Mouse (Mus musculus): ENCODE data around the gene Pum1. TPM values are rescaled to one million over a fixed set of nuclear protein-coding genes. Genes with fewer than 3 reads are reported as not detected.
"Not testable (repeated sequence)": the region's sequence is repeated elsewhere in the genome, so short reads cannot be mapped to it uniquely, and the experiment has no call there.

Gene Pum1
- 10 to 100 TPM; 57.7 to 61.6 TPM for total RNA-seq (2021)
- long read RNA-seq, experiment 1, full-length matches to known transcripts = 4 of 25 reads
- long read RNA-seq, experiment 1, partial matches to known transcripts = 6 of 25 reads
- long read RNA-seq, experiment 1, other reads (novel, unspliced or antisense) = 15 of 25 reads
- long read RNA-seq, experiment 2, full-length matches to known transcripts = 3 of 27 reads
- long read RNA-seq, experiment 2, partial matches to known transcripts = 8 of 27 reads
- long read RNA-seq, experiment 2, other reads (novel, unspliced or antisense) = 16 of 27 reads

DNA sequence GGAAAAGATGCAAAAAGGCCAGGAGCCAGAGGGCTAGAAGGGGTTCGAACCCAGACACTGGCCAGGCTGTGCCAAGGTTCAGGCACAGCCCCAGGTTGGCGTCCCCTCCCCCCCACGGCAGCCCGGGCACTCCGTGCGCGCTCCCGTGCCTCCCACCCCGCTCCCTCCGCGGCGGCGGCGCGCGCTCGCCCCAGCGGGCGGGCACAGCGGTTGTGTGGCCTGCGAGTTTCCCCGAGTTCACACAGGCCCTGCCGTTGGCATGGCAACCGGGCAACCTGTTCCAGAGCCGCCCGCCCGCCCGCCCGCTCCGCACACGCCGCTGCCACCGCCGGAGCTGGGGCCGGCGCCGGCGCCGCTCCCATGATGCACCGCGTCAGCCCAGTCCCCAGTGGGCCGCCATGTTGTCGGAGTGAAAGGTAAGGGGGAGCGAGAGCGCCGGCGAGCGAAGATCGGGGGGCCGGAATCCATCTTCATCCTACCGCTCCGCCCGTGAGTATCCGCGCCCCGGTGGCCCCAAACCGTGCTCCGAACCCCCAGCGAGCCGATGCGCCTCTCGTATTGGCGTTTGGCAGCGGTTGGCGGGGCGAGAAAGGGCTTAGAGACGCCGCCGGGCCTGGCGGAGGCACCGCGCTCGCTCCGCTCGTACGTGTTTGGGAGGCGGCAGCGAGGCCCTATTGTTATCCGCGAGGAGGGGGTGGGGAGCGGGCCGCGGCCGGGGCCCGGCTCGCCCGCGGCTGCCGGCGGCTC, at the start of gene Pum1:
Pum1 (plus strand) TSS at position 343 of the 747 bp plus-strand sequence.
- DNase-seq = peak; percentile 88 to 89
- intact Hi-C loops (cut with DNase I) = no loop called here

DNA sequence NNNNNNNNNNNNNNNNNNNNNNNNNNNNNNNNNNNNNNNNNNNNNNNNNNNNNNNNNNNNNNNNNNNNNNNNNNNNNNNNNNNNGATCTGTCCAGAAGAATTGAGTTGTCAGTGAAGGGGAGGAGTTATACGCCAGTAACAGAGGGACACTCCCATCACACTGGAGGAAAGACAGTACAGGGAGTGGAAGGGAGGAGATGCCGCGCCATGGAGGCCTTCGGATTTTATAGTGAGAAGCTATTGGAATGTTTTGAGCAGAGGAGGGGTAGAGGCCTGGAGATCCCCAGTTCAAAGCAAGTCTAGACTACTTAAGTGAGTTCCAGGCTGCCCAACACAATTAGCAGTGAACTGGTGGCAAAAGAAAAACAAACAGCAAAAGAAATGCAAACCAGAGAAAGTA, 33.7 kb upstream of the Pum1 start:
- intact Hi-C loops (cut with DNase I) = no loop called here
- DNase-seq = peak; percentile 23 to 42

DNA sequence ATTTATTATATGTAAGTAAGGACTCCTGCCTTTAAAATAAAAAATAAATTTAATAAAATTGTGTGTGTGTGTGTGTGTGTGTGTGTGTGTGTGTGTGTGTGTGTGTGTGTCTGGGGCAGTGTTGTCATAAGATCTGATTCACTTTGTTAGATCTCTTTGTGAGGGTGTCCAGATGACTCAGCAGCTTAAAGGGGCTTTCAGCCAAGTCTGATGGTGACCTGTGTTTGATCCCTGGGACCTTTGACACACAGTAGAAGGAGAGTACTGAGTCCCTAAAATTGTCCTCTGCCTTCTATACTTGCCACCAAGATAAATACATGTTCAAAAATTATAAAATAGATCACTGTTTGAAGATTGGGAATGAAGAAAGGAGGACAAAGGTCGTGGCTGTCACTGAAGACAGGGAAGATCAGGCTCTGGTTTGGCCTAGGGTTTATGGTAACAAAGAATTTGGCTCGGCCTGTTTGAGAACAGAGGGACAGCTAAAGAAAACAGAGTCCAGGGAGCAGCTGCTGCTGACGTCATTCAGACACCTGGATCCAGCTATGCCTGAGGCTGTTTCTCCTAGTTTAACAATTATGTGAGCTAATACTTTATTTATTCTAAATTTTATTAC, 32.8 kb upstream of the Pum1 start:
- no peak for DNase-seq
- intact Hi-C loops (cut with DNase I) = no loop called here

DNA sequence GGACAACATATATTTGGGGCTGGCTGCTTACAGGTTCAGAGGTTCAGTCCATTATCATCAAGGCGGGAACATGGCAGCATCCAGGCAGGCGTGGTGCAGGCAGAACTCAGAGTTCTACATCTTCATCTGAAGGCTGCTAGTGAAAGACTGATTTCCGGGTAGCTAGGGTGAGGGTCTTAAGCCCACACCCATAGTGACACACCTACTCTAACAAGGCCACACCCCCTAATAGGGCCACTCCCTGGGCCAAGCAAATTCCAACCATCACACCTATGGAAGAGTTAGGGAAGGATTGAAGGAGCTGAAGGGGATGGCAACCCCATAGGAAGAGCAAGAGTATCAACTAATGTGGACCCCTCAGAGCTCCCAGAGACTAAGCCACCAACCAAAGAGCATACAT, 28.0 kb upstream of the Pum1 start:
- intact Hi-C loops (cut with DNase I); DNase-seq: not testable (repeated sequence)

DNA sequence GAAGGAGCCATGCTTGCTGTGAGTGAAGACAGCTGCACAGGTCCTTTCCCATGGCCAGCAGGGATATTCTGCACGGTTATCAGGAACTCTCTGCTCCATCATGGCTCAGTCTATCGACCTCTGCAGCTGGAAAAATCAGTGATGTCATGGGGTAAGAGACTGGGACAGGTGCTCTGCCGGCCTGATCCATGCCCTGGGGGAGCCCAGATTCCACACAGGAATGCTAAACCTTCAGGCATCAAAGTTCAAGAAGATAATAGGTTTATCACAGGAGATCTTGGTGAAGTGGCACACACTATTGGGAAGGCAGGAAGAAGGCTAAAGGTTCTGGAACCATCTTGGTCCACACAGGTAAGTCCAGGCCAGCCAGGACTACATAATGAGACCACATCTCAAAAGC, 26.4 kb upstream of the Pum1 start:
- intact Hi-C loops (cut with DNase I) = no loop called here
- DNase-seq = no peak

DNA sequence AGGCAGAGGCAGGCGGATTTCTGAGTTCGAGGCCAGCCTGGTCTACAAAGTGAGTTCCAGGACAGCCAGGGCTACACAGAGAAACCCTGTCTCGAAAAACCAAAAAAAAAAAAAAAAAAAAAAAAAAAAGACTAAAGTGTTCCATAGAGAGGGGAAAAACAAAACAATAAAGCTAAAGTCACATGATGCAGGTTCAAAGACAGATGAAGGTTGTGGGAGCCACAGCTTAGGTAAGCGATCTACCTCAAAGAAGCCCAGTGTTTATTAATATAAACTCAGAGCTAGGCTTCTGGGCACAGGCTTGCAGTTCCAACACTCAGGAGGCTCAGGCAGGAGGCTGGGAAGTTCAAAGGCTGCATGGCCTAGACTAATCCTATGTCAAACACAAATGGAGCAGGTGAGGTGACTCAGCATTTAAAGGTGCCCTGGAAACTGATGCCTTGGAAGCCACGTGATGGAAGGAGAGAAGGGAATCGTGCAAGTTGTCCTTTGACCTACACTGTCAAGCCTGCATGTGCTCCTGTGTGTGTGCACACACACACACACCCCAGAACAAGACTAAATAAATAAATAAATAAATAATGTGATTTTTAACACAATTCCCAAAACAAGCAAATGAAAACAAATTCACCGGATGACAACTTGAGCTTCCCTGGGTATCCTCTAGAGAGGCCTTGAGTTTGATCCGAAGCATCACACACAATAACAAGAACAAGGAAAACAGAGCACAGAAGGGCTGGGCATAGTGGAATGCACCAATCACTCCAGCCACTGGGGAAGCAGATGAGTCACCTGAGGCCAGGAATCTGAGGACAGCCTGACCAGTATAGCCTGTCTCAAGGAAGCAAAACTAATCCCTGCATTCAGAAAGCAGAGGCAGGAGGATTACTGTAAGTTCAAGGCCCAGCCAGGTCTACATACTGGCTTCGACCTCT, 25.4 kb upstream of the Pum1 start:
- no peak for DNase-seq
- intact Hi-C loops (cut with DNase I) = no loop called here

DNA sequence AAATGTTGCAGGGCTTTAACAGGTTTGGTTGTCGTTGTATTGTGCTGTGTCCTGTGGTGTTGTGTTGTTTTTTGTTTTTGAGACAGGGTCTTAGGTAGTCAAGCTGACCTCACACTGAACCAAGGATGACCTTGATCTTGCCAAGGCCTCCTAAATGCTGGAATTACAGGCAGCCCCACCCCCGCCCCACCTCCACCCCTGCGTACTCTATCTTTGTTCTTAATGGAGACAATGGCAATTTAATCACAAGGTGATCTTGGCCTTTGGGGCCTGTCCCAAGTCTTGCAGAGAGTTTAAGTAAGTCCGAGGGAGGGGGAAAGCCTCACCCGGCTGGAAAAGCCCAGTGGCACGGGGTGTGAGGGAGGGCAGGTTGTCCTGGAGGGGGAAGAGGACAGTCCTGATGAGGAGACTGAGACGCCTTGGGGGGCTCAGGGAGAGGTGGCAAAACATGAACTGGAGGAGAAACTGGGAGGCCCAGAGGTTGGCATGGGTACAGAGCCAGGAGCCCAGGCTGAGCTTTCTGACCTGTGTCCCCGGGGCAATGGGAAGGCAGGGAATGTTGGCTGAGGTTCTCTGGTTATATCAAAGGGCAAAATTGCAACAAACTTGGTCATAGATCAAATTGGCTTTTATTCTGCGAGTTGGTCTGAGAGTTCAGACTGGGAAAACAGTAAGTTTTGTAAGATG, 22.9 kb upstream of the Pum1 start:
- no peak for DNase-seq
- intact Hi-C loops (cut with DNase I) = no loop called here

DNA sequence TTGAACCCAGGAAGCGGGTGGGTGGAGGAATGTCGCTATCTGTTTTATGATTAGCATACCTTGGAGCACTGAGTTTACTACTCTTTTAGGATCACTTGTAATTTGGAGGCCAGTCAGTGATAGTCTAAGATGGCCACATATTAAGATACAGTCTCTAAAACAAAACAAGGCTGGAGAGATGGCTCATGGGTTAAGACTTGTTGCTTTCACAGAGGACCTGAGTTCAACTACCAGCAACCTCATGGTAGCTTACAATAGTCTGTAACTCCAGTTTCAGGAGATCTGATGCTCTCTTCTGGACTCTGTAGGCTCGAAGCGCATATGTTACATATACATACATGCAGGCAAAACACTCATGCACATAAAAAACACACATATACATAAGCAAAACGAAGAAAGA, 20.7 kb upstream of the Pum1 start:
- intact Hi-C loops (cut with DNase I) = no loop called here
- no peak for DNase-seq

DNA sequence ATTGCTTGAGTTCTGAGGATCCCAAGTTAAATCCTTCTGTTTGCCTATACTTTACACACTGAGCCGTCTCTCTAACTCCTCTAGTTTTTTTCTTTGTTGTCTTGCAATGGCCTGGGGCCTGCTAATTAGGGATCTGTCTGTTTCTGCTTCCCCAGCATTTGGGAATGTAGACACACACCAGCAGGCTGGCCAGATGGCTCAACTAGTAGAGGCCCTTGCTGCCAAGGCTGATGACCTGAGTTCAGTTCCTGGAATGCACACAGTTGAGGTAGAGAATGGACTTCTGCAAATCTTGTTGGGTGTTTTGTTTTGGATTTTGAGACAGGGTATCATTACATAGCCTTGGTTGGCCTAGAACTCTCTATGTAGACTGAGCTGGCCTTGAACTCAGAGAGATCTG, 17.7 kb upstream of the Pum1 start:
- no peak for DNase-seq
- intact Hi-C loops (cut with DNase I) = no loop called here

DNA sequence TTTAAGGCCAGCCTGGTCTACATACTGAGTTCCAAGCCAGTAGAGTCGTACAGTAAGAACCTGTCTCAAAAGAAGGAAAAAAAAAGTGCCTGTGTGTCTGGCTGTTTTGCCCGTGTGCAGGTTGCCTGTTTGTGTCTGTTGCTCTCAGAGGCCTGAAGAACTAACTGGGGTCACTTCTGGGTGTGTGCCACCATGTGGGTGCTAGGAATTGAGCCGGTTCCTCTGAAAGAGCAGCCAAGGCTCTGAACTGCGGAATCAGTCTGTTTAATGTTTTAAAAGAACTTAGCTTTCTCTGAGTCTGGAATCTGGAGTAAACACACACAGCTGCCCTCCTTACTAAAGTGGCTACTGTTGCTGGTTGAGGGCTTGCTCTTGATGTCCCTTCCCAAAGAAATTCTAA, 11.8 kb upstream of the Pum1 start:
- intact Hi-C loops (cut with DNase I) = no loop called here
- no peak for DNase-seq

DNA sequence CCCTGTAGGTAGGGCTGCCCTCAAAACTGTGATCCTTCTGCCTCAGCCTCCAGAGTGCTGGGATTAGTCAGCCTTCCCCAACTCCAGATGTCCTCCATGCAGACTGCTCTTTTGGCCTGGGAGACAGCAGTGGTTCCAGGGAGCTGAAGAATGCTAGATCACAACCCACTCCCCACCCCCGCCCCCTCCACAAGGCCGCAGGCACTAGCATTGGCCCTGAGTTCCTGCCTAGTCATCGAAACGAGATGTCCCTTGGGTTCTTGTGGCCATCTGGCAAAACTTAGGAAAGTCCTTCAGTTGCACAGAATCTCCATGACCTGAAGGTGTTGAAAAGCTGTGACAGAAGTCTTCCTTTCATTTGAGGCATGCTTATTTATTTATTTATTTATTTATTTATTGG, 10.6 kb upstream of the Pum1 start:
- intact Hi-C loops (cut with DNase I) = no loop called here
- no peak for DNase-seq

DNA sequence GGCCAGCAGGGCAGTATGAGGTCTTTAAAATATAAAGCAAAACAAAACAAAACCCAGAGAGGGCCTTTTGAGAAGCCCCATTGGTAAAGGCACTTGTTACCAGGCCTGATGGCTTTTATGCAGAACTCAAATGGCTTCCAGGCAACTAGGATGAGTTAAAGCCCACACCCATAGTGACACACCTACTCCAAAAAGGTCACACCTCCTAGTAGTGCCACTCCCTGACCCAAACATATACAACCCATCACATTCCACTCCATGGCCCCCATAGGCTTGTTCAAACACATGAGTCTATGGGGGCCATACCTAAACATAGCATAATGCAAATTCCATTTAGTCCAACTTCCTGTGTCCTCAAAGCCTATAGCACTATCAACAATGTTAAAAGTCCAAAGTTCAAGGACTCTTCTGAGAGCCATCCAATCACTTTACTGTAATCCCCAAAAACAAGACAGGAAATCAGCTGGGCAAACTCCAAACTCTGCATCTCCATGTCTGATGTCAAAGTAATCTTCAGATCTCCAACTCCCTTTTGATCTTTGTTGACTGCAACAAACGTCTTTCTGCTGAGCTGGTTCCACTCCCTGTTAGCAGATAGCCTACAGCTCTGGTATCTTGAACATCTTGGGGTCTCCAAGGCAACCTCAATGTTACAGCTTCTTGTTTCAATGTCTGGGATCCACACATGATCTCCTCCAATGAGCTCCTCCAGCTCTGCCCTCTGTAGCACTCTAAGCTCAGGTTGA, 5.1 kb upstream of the Pum1 start:
- intact Hi-C loops (cut with DNase I) = no loop called here
- no peak for DNase-seq

DNA sequence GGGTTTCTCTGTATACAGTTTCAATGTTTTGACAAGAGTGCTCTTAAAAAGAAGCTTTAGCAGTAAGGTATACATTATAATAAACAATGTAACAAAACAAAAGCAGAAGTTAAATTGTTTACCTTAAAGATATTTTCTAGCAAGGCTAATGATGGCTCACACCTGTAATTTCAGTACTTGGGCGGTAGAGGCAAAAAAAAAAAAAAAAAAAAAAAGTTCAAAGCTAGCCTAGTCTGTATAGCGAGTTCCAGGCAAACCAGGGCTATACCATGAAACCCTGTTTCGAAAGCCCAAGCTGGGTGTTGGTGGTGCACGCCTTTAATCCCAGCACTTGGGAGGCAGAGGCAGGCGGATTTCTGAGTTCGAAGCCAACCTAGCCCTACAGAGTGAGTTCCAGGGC, 3.7 kb upstream of the Pum1 start:
- intact Hi-C loops (cut with DNase I) = no loop called here
- no peak for DNase-seq

DNA sequence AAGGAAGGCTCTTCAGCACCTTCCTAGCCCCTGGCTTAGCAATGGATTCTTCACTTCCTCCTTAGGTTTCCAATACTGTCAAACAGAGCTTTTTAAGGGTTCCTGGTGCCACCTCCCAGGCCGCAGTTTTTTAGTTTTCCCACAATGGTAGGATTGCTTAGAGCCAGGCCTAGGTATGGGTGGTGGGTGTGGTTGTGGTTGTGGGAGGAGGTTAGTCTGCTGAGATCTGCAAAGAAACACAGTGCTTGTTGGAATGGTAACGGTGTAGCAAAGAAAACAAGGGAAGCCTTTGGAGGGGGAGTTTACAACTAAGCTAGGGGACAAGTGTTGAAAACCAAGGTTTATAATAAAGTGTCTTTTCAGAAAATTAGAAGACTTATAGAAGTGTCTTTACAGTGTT, 3.0 kb upstream of the Pum1 start:
- DNase-seq = no peak
- intact Hi-C loops (cut with DNase I) = no loop called here

DNA sequence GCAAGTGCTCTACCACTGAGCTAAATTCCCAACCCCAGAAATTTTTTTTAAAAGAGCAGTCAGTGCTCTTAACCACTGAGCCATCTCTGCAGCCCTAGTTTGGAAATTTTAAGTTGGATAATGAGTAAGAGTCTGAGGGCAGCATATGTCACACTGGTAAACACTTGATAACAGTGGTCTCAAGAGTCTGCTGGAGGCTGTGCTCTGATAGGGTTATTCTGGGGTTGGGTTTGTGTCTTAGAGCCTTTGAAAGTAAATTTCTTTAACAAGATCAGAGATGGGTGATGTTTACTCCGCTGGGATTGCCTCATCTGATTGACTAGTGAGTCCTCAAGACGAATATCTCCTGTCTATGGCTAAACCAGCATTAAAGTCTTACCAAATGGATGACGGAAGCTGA, 2.0 kb upstream of the Pum1 start:
- no peak for DNase-seq
- intact Hi-C loops (cut with DNase I) = no loop called here

DNA sequence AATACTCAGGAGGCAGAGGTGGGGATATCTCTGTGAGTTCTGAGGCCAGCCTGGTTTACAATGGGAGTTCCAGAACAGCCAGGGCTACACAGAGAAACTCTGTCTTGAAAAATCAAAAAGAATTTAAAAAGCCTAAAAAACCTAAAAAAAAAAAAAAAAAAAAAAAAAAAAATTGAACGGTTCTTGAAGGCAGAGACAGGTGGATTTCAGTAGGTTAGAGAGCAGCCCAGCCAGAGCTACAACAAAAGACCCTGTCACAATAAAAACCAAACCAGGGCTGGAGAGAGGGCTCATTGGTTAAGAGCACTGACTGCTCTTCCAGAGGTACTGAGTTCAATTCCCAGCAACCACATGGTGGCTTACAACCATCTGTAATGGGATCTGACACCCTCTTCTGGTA, 816 bp upstream of the Pum1 start:
- intact Hi-C loops (cut with DNase I); DNase-seq: not testable (repeated sequence)

DNA sequence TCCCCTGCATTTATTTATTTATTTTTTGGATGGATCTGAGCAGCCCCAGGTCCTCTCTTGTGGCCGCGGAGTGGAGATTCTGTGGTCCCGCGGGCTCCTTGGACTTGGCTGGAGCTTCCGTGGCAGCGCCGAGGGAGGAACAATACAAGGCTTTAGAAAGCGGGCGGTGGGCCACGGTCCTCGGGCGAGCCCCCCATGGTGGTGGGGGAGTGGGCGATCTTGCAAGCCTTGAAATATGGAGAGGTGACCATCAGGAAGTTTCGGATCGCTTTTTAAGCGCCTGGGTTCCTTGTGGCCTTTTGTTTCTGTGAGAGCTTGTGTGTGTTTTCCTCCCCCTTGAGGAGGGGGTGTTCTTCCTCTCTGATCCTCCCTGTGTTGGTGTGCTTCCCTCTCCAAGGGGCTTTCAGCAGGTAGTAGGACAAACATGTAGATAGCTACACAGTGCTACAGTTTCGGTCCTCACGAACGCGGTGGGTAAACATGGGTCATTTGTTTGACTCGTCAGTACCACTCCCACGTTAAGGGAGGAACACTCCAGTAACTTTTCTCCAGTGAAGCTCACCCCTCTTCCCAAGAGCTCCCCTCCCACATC, 785 bp downstream of the Pum1 start:
- peak; percentile 39 to 47 for DNase-seq
- intact Hi-C loops (cut with DNase I) = no loop called here

DNA sequence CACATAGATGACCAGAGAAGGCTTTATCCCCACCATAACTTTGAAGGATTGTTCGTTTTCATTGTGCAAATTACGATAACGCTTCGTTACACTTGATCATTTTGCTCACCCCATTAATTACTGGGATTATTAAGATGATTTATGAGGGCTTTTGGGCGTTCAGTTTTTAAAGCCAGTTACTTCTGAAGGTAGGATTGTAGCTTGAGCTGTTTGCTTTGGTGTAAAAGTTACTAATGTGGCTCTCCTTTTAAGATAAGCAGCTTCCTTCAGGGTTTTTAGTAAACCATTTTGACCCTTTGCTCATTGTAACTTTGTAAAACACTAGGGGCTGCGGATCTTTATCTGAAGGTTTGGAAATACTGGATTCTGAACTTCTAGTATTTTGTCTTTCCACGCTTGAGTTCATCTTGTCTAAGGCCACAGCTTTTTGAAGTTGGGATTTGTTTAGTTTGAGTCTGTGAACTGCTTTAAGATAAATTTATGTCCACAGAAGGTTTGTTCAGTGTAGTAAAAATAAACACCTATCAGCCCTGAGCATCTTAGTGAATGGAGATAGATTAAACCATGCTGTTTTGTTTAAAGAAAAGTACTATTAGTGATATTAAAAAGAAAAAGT, 1.4 kb downstream of the Pum1 start:
- no peak for DNase-seq
- intact Hi-C loops (cut with DNase I) = no loop called here

DNA sequence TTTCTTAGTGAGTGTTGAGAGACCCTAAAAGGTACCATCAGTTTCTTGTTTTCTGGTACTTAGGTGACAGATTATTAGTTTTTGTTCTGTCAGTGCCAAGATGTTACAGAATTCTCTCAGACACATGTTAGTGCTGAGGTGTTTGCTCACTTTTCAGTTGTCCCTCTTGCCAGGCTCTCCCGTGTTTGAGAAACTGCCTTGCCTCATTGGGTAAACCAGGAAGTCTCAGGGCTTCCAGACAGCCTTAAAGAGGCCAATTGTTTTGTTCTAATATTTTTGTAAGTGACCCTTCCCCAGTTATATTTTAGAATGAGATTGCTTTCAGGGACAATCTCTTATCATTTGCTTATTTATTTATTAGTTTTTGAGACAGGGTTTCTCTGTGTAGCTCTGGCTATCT, 2.1 kb downstream of the Pum1 start:
- peak in 1 of 2 experiments; percentile 6 for DNase-seq
- intact Hi-C loops (cut with DNase I) = no loop called here

Measured in heart, postnatal 14 days (tissue).